Mouse (Mus musculus) heart, adult 11 months (tissue): ENCODE measurements around the gene Ebf3.
A peak's percentile ranks its signal among the peaks of the same experiment; 100 is the strongest.

ENCODE experiments used
- DNase-seq: peaks from one replicate; pipeline ENCODE4 v3.0.0; 2022

The Ebf3 gene

GRCm38 (mm10) chr7:137311341-137312110 is 2.7 kb downstream of the Ebf3 start:
- no peak for DNase-seq

GRCm38 (mm10) chr7:137310876-137311275 is 3.4 kb downstream of the Ebf3 start:
- DNase-seq = no peak

- DNase-seq = peak; percentile 97
Measured at GRCm38 (mm10) chr7:137310091-137310761, 4.0 kb downstream of the Ebf3 start.

- DNase-seq = peak; percentile 97
Measured at GRCm38 (mm10) chr7:137309071-137310066, 4.9 kb downstream of the Ebf3 start.

- no peak for DNase-seq
Measured at GRCm38 (mm10) chr7:137308061-137309060, 5.9 kb downstream of the Ebf3 start.

- DNase-seq = peak; percentile 78
Measured at GRCm38 (mm10) chr7:137307131-137307530, 7.1 kb downstream of the Ebf3 start.

GRCm38 (mm10) chr7:137306127-137306526 is 8.1 kb downstream of the Ebf3 start:
- no peak for DNase-seq

- peak; percentile 93 for DNase-seq
Measured at GRCm38 (mm10) chr7:137303776-137304171, 10.5 kb downstream of the Ebf3 start.

GRCm38 (mm10) chr7:137302961-137303775 is 11.1 kb downstream of the Ebf3 start:
- peak; percentile 87 for DNase-seq

GRCm38 (mm10) chr7:137302161-137302560 is 12.1 kb downstream of the Ebf3 start:
- peak; percentile 74 for DNase-seq

GRCm38 (mm10) chr7:137301329-137301751 is 12.9 kb downstream of the Ebf3 start:
- DNase-seq = peak; percentile 97

- no peak for DNase-seq
Measured at GRCm38 (mm10) chr7:137300826-137301225, 13.4 kb downstream of the Ebf3 start.

- DNase-seq = peak; percentile 98
Measured at GRCm38 (mm10) chr7:137300169-137300568, 14.1 kb downstream of the Ebf3 start.

- DNase-seq = peak; percentile 96
Measured at GRCm38 (mm10) chr7:137297594-137298381, 16.5 kb downstream of the Ebf3 start.

- peak; percentile 86 for DNase-seq
Measured at GRCm38 (mm10) chr7:137297131-137297530, 17.1 kb downstream of the Ebf3 start.

GRCm38 (mm10) chr7:137295612-137296011 is 18.6 kb downstream of the Ebf3 start:
- no peak for DNase-seq

GRCm38 (mm10) chr7:137294446-137294845 is 19.8 kb downstream of the Ebf3 start:
- peak; percentile 91 for DNase-seq

GRCm38 (mm10) chr7:137289290-137289957 is 24.8 kb downstream of the Ebf3 start:
- peak; percentile 80 for DNase-seq

GRCm38 (mm10) chr7:137278171-137278570 is 36.1 kb downstream of the Ebf3 start:
- DNase-seq = peak; percentile 98
